Mouse (Mus musculus) MEL (cell line): ENCODE measurements around the gene Slc2a9. TPM values are rescaled to one million over a fixed set of nuclear protein-coding genes. Genes with fewer than 3 reads are reported as not detected.

ENCODE experiments used
- DNase-seq: peaks from one replicate; pipeline ENCODE4 v3.0.0; 2011; ENCODE audit warnings: low read depth, low spot score
- H3K27ac ChIP-seq: 2 replicates; pipeline ENCODE4 v1.5.1; 2012; ENCODE audit warnings: low read depth, mild to moderate bottlenecking, control low read depth, low read length, moderate library complexity; ENCODE audit not compliant: control insufficient read depth
- H3K27me3 ChIP-seq, 2 experiments: fragments of 150-350 bp in 1 of 2; sonication (generic) in 1 of 2; 2 replicates each; pipeline ENCODE4 v1.6.1; 2012; ENCODE audit warnings: low read length in 2 of 2, mild to moderate bottlenecking in 2 of 2, improper control_type of control experiment in 1 of 2, moderate library complexity in 1 of 2; ENCODE audit not compliant: insufficient read depth in 2 of 2, control insufficient read depth in 1 of 2
- H3K36me3 ChIP-seq, 2 experiments: 2 replicates each; pipeline ENCODE4 v1.6.1; 2012 to 2014; ENCODE audit warnings: low read length in 2 of 2, improper control_type of control experiment in 1 of 2, inconsistent platforms in 1 of 2, mild to moderate bottlenecking in 1 of 2; ENCODE audit not compliant: insufficient read depth in 2 of 2, control insufficient read depth in 1 of 2
- H3K4me1 ChIP-seq, 2 experiments: fragments of 150-350 bp in 1 of 2; sonication (generic) in 1 of 2; 2 replicates each; pipeline ENCODE4 v1.6.1; 2012; ENCODE audit warnings: low read length in 2 of 2, improper control_type of control experiment in 1 of 2, mild to moderate bottlenecking in 1 of 2; ENCODE audit not compliant: insufficient read depth in 2 of 2, control insufficient read depth in 1 of 2
- H3K4me3 ChIP-seq, 2 experiments: fragments of 150-350 bp in 1 of 2; sonication (generic) in 1 of 2; 2 replicates each; pipeline ENCODE4 v1.5.1; 2012; ENCODE audit warnings: low read depth in 2 of 2, low read length in 2 of 2, mild to moderate bottlenecking in 2 of 2, moderate library complexity in 2 of 2, control low read depth in 1 of 2, improper control_type of control experiment in 1 of 2; ENCODE audit not compliant: control insufficient read depth in 1 of 2, insufficient read depth in 1 of 2
- H3K79me2 ChIP-seq: 2 replicates; pipeline ENCODE4 v1.6.1; 2012; ENCODE audit warnings: mild to moderate bottlenecking, low read length, moderate library complexity; ENCODE audit not compliant: control insufficient read depth, poor library complexity, insufficient read depth
- H3K9ac ChIP-seq: 2 replicates; pipeline ENCODE4 v1.6.1; 2012; ENCODE audit warnings: low read depth, mild to moderate bottlenecking, control low read depth, low read length, moderate library complexity; ENCODE audit not compliant: control insufficient read depth, poor library complexity, severe bottlenecking
- H3K9me3 ChIP-seq: fragments of 150-350 bp; sonication (generic); replicated peaks from 2 replicates; pipeline ENCODE4 v1.6.1; 2012; ENCODE audit warnings: mild to moderate bottlenecking, low read length, improper control_type of control experiment, moderate library complexity; ENCODE audit not compliant: insufficient read depth
- CHD1 ChIP-seq: IDR thresholded peaks from 2 replicates; pipeline ENCODE4 v1.6.1; 2012; ENCODE audit warnings: low read depth, mild to moderate bottlenecking, inconsistent platforms, low read length, improper control_type of control experiment
- CTCF ChIP-seq, 3 experiments: IDR thresholded peaks in 2 of 3; conservative IDR thresholded peaks in 1 of 3; 2 replicates each; pipeline ENCODE4 v1.5.1; 2011 to 2012; ENCODE audit warnings: low read length in 3 of 3, low read depth in 2 of 3, mild to moderate bottlenecking in 2 of 3, improper control_type of control experiment in 1 of 3, inconsistent platforms in 1 of 3, mixed read lengths in 1 of 3, moderate library complexity in 1 of 3; ENCODE audit not compliant: control insufficient read depth in 1 of 3, insufficient read depth in 1 of 3, poor library complexity in 1 of 3, severe bottlenecking in 1 of 3
- E2F4 ChIP-seq: IDR thresholded peaks from 2 replicates; pipeline ENCODE4 v1.6.1; 2011; ENCODE audit warnings: low read depth, low read length, improper control_type of control experiment, borderline replicate concordance
- ELF1 ChIP-seq: IDR thresholded peaks from 2 replicates; pipeline ENCODE4 v1.6.1; 2014; ENCODE audit warnings: low read depth, mild to moderate bottlenecking, inconsistent platforms, low read length, improper control_type of control experiment, moderate library complexity
- ETS1 ChIP-seq: IDR thresholded peaks from 2 replicates; pipeline ENCODE4 v1.6.1; 2012; ENCODE audit warnings: low read depth, mild to moderate bottlenecking, inconsistent platforms, low read length, improper control_type of control experiment, moderate library complexity
- GABPA ChIP-seq: IDR thresholded peaks from 2 replicates; pipeline ENCODE4 v1.6.1; 2012; ENCODE audit warnings: low read depth, mild to moderate bottlenecking, inconsistent platforms, low read length, improper control_type of control experiment, moderate library complexity
- HCFC1 ChIP-seq: IDR thresholded peaks from 2 replicates; pipeline ENCODE4 v1.6.1; 2012; ENCODE audit warnings: low read depth, mild to moderate bottlenecking, inconsistent platforms, low read length, improper control_type of control experiment, moderate library complexity
- KAT2A ChIP-seq: conservative IDR thresholded peaks from 2 replicates; pipeline ENCODE4 v1.6.1; 2012; ENCODE audit warnings: low read depth, low read length, improper control_type of control experiment, inconsistent platforms
- MAFK ChIP-seq: IDR thresholded peaks from 2 replicates; pipeline ENCODE4 v1.6.1; 2011; ENCODE audit warnings: low read depth, mild to moderate bottlenecking, low read length, improper control_type of control experiment, borderline replicate concordance
- MAX ChIP-seq: IDR thresholded peaks from 2 replicates; pipeline ENCODE4 v1.6.1; 2011; ENCODE audit warnings: low read length, improper control_type of control experiment
- MXI1 ChIP-seq: IDR thresholded peaks from 2 replicates; pipeline ENCODE4 v1.6.1; 2011; ENCODE audit warnings: mild to moderate bottlenecking, low read depth, low read length, improper control_type of control experiment
- NRF1 ChIP-seq: IDR thresholded peaks from 2 replicates; pipeline ENCODE4 v1.6.1; 2014; ENCODE audit warnings: low read depth, mild to moderate bottlenecking, inconsistent platforms, low read length, improper control_type of control experiment, moderate library complexity; ENCODE audit not compliant: poor library complexity, insufficient read depth, severe bottlenecking
- POLR2A ChIP-seq, 2 experiments: IDR thresholded peaks; 2 replicates each; pipeline ENCODE4 v1.6.1; 2011 to 2012; ENCODE audit warnings: low read length in 2 of 2, mild to moderate bottlenecking in 2 of 2, control low read depth in 1 of 2, improper control_type of control experiment in 1 of 2, low read depth in 1 of 2, moderate library complexity in 1 of 2; ENCODE audit not compliant: control insufficient read depth in 1 of 2, insufficient read depth in 1 of 2, poor library complexity in 1 of 2
- RAD21 ChIP-seq: IDR thresholded peaks from 2 replicates; pipeline ENCODE4 v1.6.1; 2011; ENCODE audit warnings: mild to moderate bottlenecking, low read depth, low read length, improper control_type of control experiment
- SMC3 ChIP-seq: IDR thresholded peaks from 2 replicates; pipeline ENCODE4 v1.6.1; 2011; ENCODE audit warnings: low read depth, low read length, improper control_type of control experiment
- TCF12 ChIP-seq: IDR thresholded peaks from 2 replicates; pipeline ENCODE4 v1.6.1; 2014; ENCODE audit warnings: low read depth, mild to moderate bottlenecking, inconsistent platforms, low read length, improper control_type of control experiment, moderate library complexity
- USF1 ChIP-seq: IDR thresholded peaks from 2 replicates; pipeline ENCODE4 v1.6.1; 2014; ENCODE audit warnings: low read depth, mild to moderate bottlenecking, inconsistent platforms, low read length, improper control_type of control experiment, moderate library complexity
- USF2 ChIP-seq, 2 experiments: IDR thresholded peaks; 2 replicates each; pipeline ENCODE4 v1.6.1; 2011 to 2012; ENCODE audit warnings: improper control_type of control experiment in 2 of 2, low read length in 2 of 2, borderline replicate concordance in 1 of 2, inconsistent platforms in 1 of 2, low read depth in 1 of 2, mild to moderate bottlenecking in 1 of 2; ENCODE audit not compliant: insufficient read depth in 1 of 2
- ZC3H11A ChIP-seq: IDR thresholded peaks from 2 replicates; pipeline ENCODE4 v1.6.1; 2012; ENCODE audit warnings: low read depth, mild to moderate bottlenecking, inconsistent platforms, low read length, improper control_type of control experiment
- ZKSCAN1 ChIP-seq: IDR thresholded peaks from 2 replicates; pipeline ENCODE4 v1.6.1; 2012; ENCODE audit warnings: low read depth, mild to moderate bottlenecking, inconsistent platforms, low read length, improper control_type of control experiment, moderate library complexity
- ZMIZ1 ChIP-seq: IDR thresholded peaks from 2 replicates; pipeline ENCODE4 v1.6.1; 2012; ENCODE audit warnings: low read depth, mild to moderate bottlenecking, inconsistent platforms, low read length, improper control_type of control experiment, moderate library complexity
- ZNF384 ChIP-seq: IDR thresholded peaks from 2 replicates; pipeline ENCODE4 v1.6.1; 2012; ENCODE audit warnings: low read depth, mild to moderate bottlenecking, inconsistent platforms, low read length, improper control_type of control experiment
- polyA plus RNA-seq, 2 experiments: library from polyadenylated mRNA; stranded (reverse) in 1 of 2; unstranded in 1 of 2; fragments of >175 nt in 1 of 2; fragments of >200 nt in 1 of 2; gene quantifications; 2 replicates each; pipeline versions ENCODE4 v1.2.1 to v1.2.4; 2012; ENCODE audit warnings: low replicate concordance in 2 of 2, low read depth in 1 of 2; ENCODE audit not compliant: insufficient read length in 2 of 2, insufficient read depth in 1 of 2, missing spikeins in 1 of 2
- total RNA-seq: library from RNA; depleted of rRNA; stranded (reverse); fragments of 300-350 nt; gene quantifications from 2 replicates; pipeline ENCODE4 v1.2.3, GENCODE M21; 2012

The Slc2a9 gene
- total and polyA plus RNA-seq, 3 experiments: 1.1 to 4.2 TPM; not detected in 1

DNA sequence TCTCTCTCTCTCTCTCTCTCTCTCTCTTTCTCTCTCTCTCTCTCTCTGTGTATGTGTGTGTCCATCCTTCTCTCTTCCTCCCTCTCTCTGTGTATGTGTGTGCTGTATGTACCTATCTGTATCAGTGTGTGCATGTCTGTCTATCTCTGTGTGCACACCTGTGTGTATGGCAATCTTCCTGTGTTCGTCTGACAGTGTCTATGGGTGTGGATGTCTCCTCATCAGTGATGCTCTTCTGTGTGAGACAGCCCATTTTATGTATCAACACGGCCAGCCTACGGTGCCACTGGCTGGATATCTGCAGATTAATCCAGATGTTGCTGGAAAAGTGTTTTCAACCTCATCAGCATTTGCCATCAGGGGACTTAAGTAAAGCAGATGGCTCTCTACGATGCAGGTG lies 15.7 kb downstream of the Slc2a9 start:
- Histone ChIP-seq H3K27ac (no peak overlapping the region), H3K9ac (no peak overlapping the region)

DNA sequence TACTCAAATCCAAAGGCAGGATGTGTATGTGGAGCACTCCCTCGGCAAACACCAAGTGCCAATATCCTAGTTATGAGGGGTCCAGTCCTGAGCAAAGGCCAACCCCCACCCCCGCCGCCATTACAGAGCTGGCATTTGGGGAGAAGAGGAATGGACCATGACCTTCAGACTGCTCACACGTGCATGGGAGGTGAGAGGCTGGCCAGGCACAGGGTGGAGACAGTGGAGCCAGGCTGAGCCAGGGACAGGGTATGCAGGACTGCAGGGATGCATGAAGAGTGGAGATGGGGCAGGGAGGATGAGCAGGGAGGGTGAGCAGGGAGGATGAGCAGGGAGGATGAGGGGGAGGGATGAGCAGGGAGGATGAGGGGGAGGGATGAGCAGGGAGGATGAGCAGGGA lies 17.0 kb downstream of the Slc2a9 start:
- no peak overlapping the region for H3K27ac ChIP-seq
- no peak overlapping the region for H3K4me3 ChIP-seq

More for the DNA sequence above, 15.7 kb downstream of the Slc2a9 start:
- Histone ChIP-seq H3K4me1 (peaks cover 2 to 20% of the 10 kb centered on the region in 2 experiments), H3K36me3 (peaks cover 0 to 6% of the 10 kb centered on the region in 2 experiments; a peak in 2 of 4 replicates), H3K9me3 (no peaks in the 10 kb centered on the region)
- no peak for DNase-seq
- TF ChIP-seq GABPA: no peak
- no peak for TF ChIP-seq ETS1
- no peak for TF ChIP-seq ZKSCAN1
- no peak for TF ChIP-seq USF1
- no peak for TF ChIP-seq CTCF (IDR thresholded peaks at IDR 0.05 in 2 of 3, conservative IDR thresholded peaks at IDR 0.05 in 1 of 3; ENCODE audit: control insufficient read depth in 1 of 3, insufficient read depth in 1 of 3, low read depth in 2 of 3, low read length in 3 of 3, poor library complexity in 1 of 3, severe bottlenecking in 1 of 3)
- TF ChIP-seq RAD21: no peak
- TF ChIP-seq POLR2A (IDR thresholded peaks at IDR 0.05; ENCODE audit: control insufficient read depth in 1 of 2, insufficient read depth in 1 of 2, low read depth in 1 of 2, low read length in 2 of 2, poor library complexity in 1 of 2): no peak
- no peak for TF ChIP-seq MXI1
- no peak for TF ChIP-seq ZC3H11A
- no peak for TF ChIP-seq TCF12
- TF ChIP-seq MAX: no peak
- no peak for TF ChIP-seq SMC3
- TF ChIP-seq ELF1: no peak
- TF ChIP-seq CHD1: no peak
- no peak for TF ChIP-seq HCFC1
- TF ChIP-seq MAFK: no peak
- no peak for TF ChIP-seq ZMIZ1
- TF ChIP-seq, all 39 proteins: peak for 0
- no peak overlapping the region for H3K4me3 ChIP-seq
- H3K79me2 ChIP-seq: no peaks in the 10 kb centered on the region
- H3K27me3 ChIP-seq: no peaks in the 10 kb centered on the region

More for the DNA sequence above, 17.0 kb downstream of the Slc2a9 start:
- H3K4me1 ChIP-seq: peaks cover 2 to 31% of the 10 kb centered on the region in 2 experiments
- TF ChIP-seq ZMIZ1 (no peak), E2F4 (no peak), ZNF384 (no peak), KAT2A (no peak), POLR2A (IDR thresholded peaks at IDR 0.05; ENCODE audit: control insufficient read depth in 1 of 2, insufficient read depth in 1 of 2, low read depth in 1 of 2, low read length in 2 of 2, poor library complexity in 1 of 2) (no peak), NRF1 (no peak), USF2 (IDR thresholded peaks at IDR 0.05; ENCODE audit: borderline replicate concordance in 1 of 2, insufficient read depth in 1 of 2, low read depth in 1 of 2, low read length in 2 of 2) (no peak), ETS1 (no peak), ZC3H11A (no peak), MAFK (no peak), USF1 (no peak)
- TF ChIP-seq, all 39 proteins: peak for 0
- H3K9ac ChIP-seq: no peak overlapping the region
- H3K36me3 ChIP-seq: peaks cover 0 to 11% of the 10 kb centered on the region in 2 experiments; a peak in 2 of 4 replicates
- no peak for DNase-seq
- no peaks in the 10 kb centered on the region for H3K9me3 ChIP-seq
- H3K27me3 ChIP-seq: no peaks in the 10 kb centered on the region
- H3K79me2 ChIP-seq: no peaks in the 10 kb centered on the region
